14 mouse cellular contexts compared by ENCODE assay signal in genomic region chr12:48878244-48879031, GRCm38 (mm10).
DNase-seq lines count a peak whose midpoint lies in the region; ATAC-seq and TF ChIP-seq lines count a peak whose summit lies in the region.
"Had no signal": no experiment of that assay in that cellular context is flagged by ENCODE, and none has a peak within 500 bp of the region (broad histone marks: within the 10 kb centered on the region; RNA-seq: fewer than 3 reads in every experiment).

No protein-coding gene starts in this region.

- WGBS in hindbrain, embryonic 11.5 days: 44% methylated on average over 8 of the region's 8 CpGs
- WGBS in hindbrain, embryonic 10.5 days: 55% methylated on average over 8 of the region's 8 CpGs
- 22% methylated on average over 8 of the region's 8 CpGs for WGBS in forebrain, embryonic 16.5 days
- 47% methylated on average over 8 of the region's 8 CpGs for WGBS in midbrain, postnatal 0 days

- H3K9me3 ChIP-seq in hindbrain, embryonic 11.5 days (ENCODE audit: control insufficient read depth, low read length): no peaks in the 10 kb centered on the region
- no peaks in the 10 kb centered on the region for H3K9me3 ChIP-seq in hindbrain, embryonic 10.5 days
- no peaks in the 10 kb centered on the region for H3K9me3 ChIP-seq in forebrain, embryonic 16.5 days (ENCODE audit: control insufficient read depth, low read length)
- H3K9me3 ChIP-seq in midbrain, postnatal 0 days (ENCODE audit: low read length): no peaks in the 10 kb centered on the region
- H3K9me3 ChIP-seq: limb, embryonic 13.5 days had no signal

- no peak overlapping the region for H3K4me2 ChIP-seq in hindbrain, embryonic 11.5 days (replicated peaks; ENCODE audit: low read depth, low read length)
- no peak overlapping the region for H3K4me2 ChIP-seq in forebrain, embryonic 16.5 days (ENCODE audit: low read length)
- no peak overlapping the region for H3K4me2 ChIP-seq in midbrain, postnatal 0 days (ENCODE audit: low read depth, low read length, poor library complexity, severe bottlenecking)
- H3K4me2 ChIP-seq: limb, embryonic 13.5 days had no signal

- no peak overlapping the region for H3K4me3 ChIP-seq in hindbrain, embryonic 11.5 days (ENCODE audit: low read depth, low read length)
- no peak overlapping the region for H3K4me3 ChIP-seq in hindbrain, embryonic 10.5 days
- H3K4me3 ChIP-seq in forebrain, embryonic 16.5 days (replicated peaks; ENCODE audit: low read length): no peak overlapping the region
- no peak overlapping the region for H3K4me3 ChIP-seq in midbrain, postnatal 0 days (ENCODE audit: low read depth, low read length)
- H3K4me3 ChIP-seq: heart, adult 2 months; limb, embryonic 13.5 days had no signal

- H3K4me1 ChIP-seq in hindbrain, embryonic 11.5 days (replicated peaks; ENCODE audit: control insufficient read depth, insufficient read depth, low read length): no peaks in the 10 kb centered on the region
- H3K4me1 ChIP-seq in hindbrain, embryonic 10.5 days (replicated peaks): 0 out of 2 replicates have a peak, but pooled peaks cover 3% of the 10 kb centered on the region
- no peaks in the 10 kb centered on the region; the same call in 1 of the 2 replicates for H3K4me1 ChIP-seq in forebrain, embryonic 16.5 days (replicated peaks; ENCODE audit: control insufficient read depth, insufficient read depth, low read length)
- H3K4me1 ChIP-seq in midbrain, postnatal 0 days (ENCODE audit: insufficient read depth, low read length): no peaks in the 10 kb centered on the region
- H3K4me1 ChIP-seq: limb, embryonic 13.5 days had no signal

- DNase-seq in hindbrain, embryonic 11.5 days (ENCODE audit: low spot score): peak; percentile 3
- DNase-seq in hindbrain, embryonic 10.5 days (ENCODE audit: low spot score): no peak
- DNase-seq in Muller cell, postnatal 12 days (ENCODE audit: inconsistent ontology term): peak; percentile 77
- peak; percentile 32 for DNase-seq in midbrain, postnatal 0 days (ENCODE audit: low spot score)
- DNase-seq in left cerebral cortex, postnatal 36 days (ENCODE audit: low spot score in 2 of 2): no peak
- DNase-seq in left cerebral cortex, adult 18-20 months (ENCODE audit: low spot score in 2 of 2): no peak
- DNase-seq: cerebellum, adult 9-11 months; heart, adult 2 months; kidney, postnatal 10 days; lung, adult 18-20 months; thymus, postnatal 14 days had no signal

- H3K27me3 ChIP-seq in hindbrain, embryonic 11.5 days (ENCODE audit: control insufficient read depth, insufficient read depth, low read length): no peaks in the 10 kb centered on the region
- H3K27me3 ChIP-seq in hindbrain, embryonic 10.5 days (ENCODE audit: insufficient read depth, poor library complexity, severe bottlenecking): no peaks in the 10 kb centered on the region
- H3K27me3 ChIP-seq in forebrain, embryonic 16.5 days (replicated peaks; ENCODE audit: control insufficient read depth, insufficient read depth, low read length): no peaks in the 10 kb centered on the region
- H3K27me3 ChIP-seq in midbrain, postnatal 0 days (ENCODE audit: insufficient read depth, low read length): no peaks in the 10 kb centered on the region
- H3K27me3 ChIP-seq: limb, embryonic 13.5 days had no signal

- no peak overlapping the region for H3K9ac ChIP-seq in hindbrain, embryonic 11.5 days (ENCODE audit: low read depth, low read length)
- H3K9ac ChIP-seq in forebrain, embryonic 16.5 days (replicated peaks; ENCODE audit: low read depth, low read length): no peak overlapping the region
- H3K9ac ChIP-seq in midbrain, postnatal 0 days (replicated peaks; ENCODE audit: low read length, poor library complexity, severe bottlenecking): no peak overlapping the region
- H3K9ac ChIP-seq: limb, embryonic 13.5 days had no signal

- no peak overlapping the region for H3K27ac ChIP-seq in hindbrain, embryonic 11.5 days (ENCODE audit: low read depth, low read length)
- no peak overlapping the region for H3K27ac ChIP-seq in hindbrain, embryonic 10.5 days
- H3K27ac ChIP-seq in forebrain, embryonic 16.5 days (ENCODE audit: low read length): no peak overlapping the region
- H3K27ac ChIP-seq in midbrain, postnatal 0 days (ENCODE audit: low read depth, low read length): no peak overlapping the region
- H3K27ac ChIP-seq: heart, adult 2 months; limb, embryonic 13.5 days had no signal

- TF ChIP-seq CTCF in midbrain, postnatal 0 days (IDR thresholded peaks at IDR 0.05): no peak

- no peaks in the 10 kb centered on the region for H3K36me3 ChIP-seq in hindbrain, embryonic 11.5 days (ENCODE audit: control insufficient read depth, insufficient read depth, low read length)
- no peaks in the 10 kb centered on the region for H3K36me3 ChIP-seq in hindbrain, embryonic 10.5 days
- H3K36me3 ChIP-seq in forebrain, embryonic 16.5 days (ENCODE audit: control insufficient read depth, insufficient read depth): no peaks in the 10 kb centered on the region
- H3K36me3 ChIP-seq in midbrain, postnatal 0 days (ENCODE audit: insufficient read depth, low read length): no peaks in the 10 kb centered on the region
- H3K36me3 ChIP-seq: limb, embryonic 13.5 days had no signal

- intact Hi-C loops in left cerebral cortex, postnatal 36 days (cut with DNase I): no loop called here

- ATAC-seq in hindbrain, embryonic 11.5 days (ENCODE audit: low FRiP score): peak; percentile 80
- ATAC-seq in forebrain, embryonic 16.5 days: peak; percentile 63
- peak; percentile 34; the same call in 1 of the 2 replicates for ATAC-seq in midbrain, postnatal 0 days (ENCODE audit: low FRiP score)
- no peak for ATAC-seq in monocyte, adult 5-6 weeks (replicated peaks; ENCODE audit: insufficient number of reproducible peaks, low FRiP score, low TSS enrichment, poor library complexity, severe bottlenecking)

Comparison
In these comparisons a context has a peak if more than half of its experiments do, and no peak if none do; other contexts are left out.
1. DNase-seq: peak in hindbrain, embryonic 11.5 days (single experiment), Muller cell, postnatal 12 days (single experiment) and midbrain, postnatal 0 days (single experiment); none in hindbrain, embryonic 10.5 days (single experiment), left cerebral cortex, postnatal 36 days (0 of 2) and left cerebral cortex, adult 18-20 months (0 of 2).